ENCODE assay signal across 19 mouse cellular contexts in the genomic region with DNA sequence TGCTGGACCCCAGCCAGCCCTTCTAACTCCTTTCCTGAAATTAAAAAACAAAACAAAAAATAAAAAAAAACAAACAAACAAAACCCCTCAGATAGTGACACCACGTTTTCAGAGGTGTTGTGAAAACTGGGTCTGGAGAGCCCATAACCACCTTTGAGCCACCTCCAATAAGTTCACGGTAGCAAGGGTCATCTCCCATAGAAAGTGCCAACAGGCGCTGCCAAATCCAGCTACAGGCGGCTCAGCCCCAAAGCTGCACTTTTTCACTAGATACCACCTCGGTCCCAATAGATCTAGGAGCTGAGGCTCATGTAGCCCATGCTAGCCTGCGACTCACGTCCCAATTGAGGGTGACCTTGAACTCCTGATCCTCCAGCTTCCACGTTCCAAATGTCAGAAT.
DNase-seq lines count a peak whose midpoint lies in the region; ATAC-seq and TF ChIP-seq lines count a peak whose summit lies in the region.
"Had no signal": no experiment of that assay in that cellular context is flagged by ENCODE, and none has a peak within 500 bp of the region (broad histone marks: within the 10 kb centered on the region; RNA-seq: fewer than 3 reads in every experiment).

No protein-coding gene starts in this region.

- no peak overlapping the region for H3K9ac ChIP-seq in hindbrain, embryonic 14.5 days
- H3K9ac ChIP-seq in hindbrain, embryonic 12.5 days = no peak overlapping the region
- no peak overlapping the region for H3K9ac ChIP-seq in hindbrain, embryonic 16.5 days (ENCODE audit: low read depth, low read length)
- H3K9ac ChIP-seq in hindbrain, postnatal 0 days (replicated peaks; ENCODE audit: low read length) = no peak overlapping the region
- H3K9ac ChIP-seq: embryonic facial prominence, embryonic 12.5 days; heart, embryonic 13.5 days; intestine, embryonic 15.5 days; neural tube, embryonic 12.5 days had no signal

- no peak for DNase-seq in hindbrain, embryonic 14.5 days (ENCODE audit: low spot score)
- no peak for DNase-seq in layer of hippocampus, adult 2 months (ENCODE audit: low spot score in 2 of 2)
- DNase-seq in layer of hippocampus, adult 9-11 months = no peak
- no peak for DNase-seq in hindbrain, postnatal 0 days (ENCODE audit: low spot score)
- no peak for DNase-seq in c-Kit-positive CD71-positive TER-119-positive erythroid progenitor cells, embryonic 14.5 days (ENCODE audit: low spot score)
- DNase-seq: adrenal gland, adult 8-10 months; heart, adult 11 months; heart, postnatal 36 days; thymus, postnatal 14 days had no signal

- no peaks in the 10 kb centered on the region for H3K27me3 ChIP-seq in hindbrain, embryonic 14.5 days (ENCODE audit: control insufficient read depth, insufficient read depth, low read length)
- no peaks in the 10 kb centered on the region for H3K27me3 ChIP-seq in hindbrain, embryonic 12.5 days
- H3K27me3 ChIP-seq in hindbrain, embryonic 16.5 days (replicated peaks; ENCODE audit: control insufficient read depth, insufficient read depth, low read length) = no peaks in the 10 kb centered on the region
- no peaks in the 10 kb centered on the region for H3K27me3 ChIP-seq in hindbrain, postnatal 0 days (ENCODE audit: insufficient read depth, low read length)
- H3K27me3 ChIP-seq: embryonic facial prominence, embryonic 12.5 days; heart, embryonic 13.5 days; intestine, embryonic 15.5 days; neural tube, embryonic 12.5 days; Patski had no signal

- peaks cover 8% of the 10 kb centered on the region; the same call in 1 of the 2 replicates for H3K4me1 ChIP-seq in hindbrain, embryonic 14.5 days (replicated peaks; ENCODE audit: control insufficient read depth, insufficient read depth, low read length)
- H3K4me1 ChIP-seq in hindbrain, embryonic 12.5 days = peaks cover 16% of the 10 kb centered on the region
- H3K4me1 ChIP-seq in hindbrain, embryonic 16.5 days (ENCODE audit: control insufficient read depth, insufficient read depth, low read depth, low read length) = peaks cover 4% of the 10 kb centered on the region
- H3K4me1 ChIP-seq in hindbrain, postnatal 0 days (ENCODE audit: insufficient read depth, low read length) = no peaks in the 10 kb centered on the region
- H3K4me1 ChIP-seq: embryonic facial prominence, embryonic 12.5 days; intestine, embryonic 15.5 days had no signal

- TF ChIP-seq CTCF in layer of hippocampus, adult 2 months (conservative IDR thresholded peaks at IDR 0.05) = no peak
- TF ChIP-seq CTCF in hindbrain, postnatal 0 days (IDR thresholded peaks at IDR 0.05; ENCODE audit: low read depth) = no peak

- no peak for ATAC-seq in hindbrain, embryonic 14.5 days (ENCODE audit: low FRiP score)
- ATAC-seq in hindbrain, embryonic 12.5 days (ENCODE audit: low FRiP score) = no peak
- no peak for ATAC-seq in hindbrain, embryonic 16.5 days
- no peak for ATAC-seq in hindbrain, postnatal 0 days
- ATAC-seq: forebrain, embryonic 16.5 days; intestine, embryonic 15.5 days; lung, postnatal 0 days; Patski had no signal

- H3K4me2 ChIP-seq in hindbrain, embryonic 14.5 days (replicated peaks) = no peak overlapping the region
- H3K4me2 ChIP-seq in hindbrain, embryonic 12.5 days (replicated peaks) = no peak overlapping the region
- H3K4me2 ChIP-seq in hindbrain, embryonic 16.5 days (ENCODE audit: low read length) = no peak overlapping the region
- H3K4me2 ChIP-seq in hindbrain, postnatal 0 days (ENCODE audit: low read depth, low read length) = no peak overlapping the region
- H3K4me2 ChIP-seq: embryonic facial prominence, embryonic 12.5 days; heart, embryonic 13.5 days; intestine, embryonic 15.5 days; neural tube, embryonic 12.5 days had no signal

- no peak overlapping the region for H3K4me3 ChIP-seq in hindbrain, embryonic 14.5 days (replicated peaks; ENCODE audit: low read length)
- H3K4me3 ChIP-seq in hindbrain, embryonic 12.5 days = no peak overlapping the region
- H3K4me3 ChIP-seq in layer of hippocampus, adult 2 months = no peak overlapping the region
- no peak overlapping the region for H3K4me3 ChIP-seq in hindbrain, embryonic 16.5 days (ENCODE audit: low read length)
- no peak overlapping the region for H3K4me3 ChIP-seq in hindbrain, postnatal 0 days (ENCODE audit: low read length)
- H3K4me3 ChIP-seq: embryonic facial prominence, embryonic 12.5 days; erythroblast, embryonic 14.5 days; heart, embryonic 13.5 days; intestine, embryonic 15.5 days; neural tube, embryonic 12.5 days had no signal

- no peaks in the 10 kb centered on the region for H3K9me3 ChIP-seq in hindbrain, embryonic 14.5 days (ENCODE audit: control insufficient read depth, low read length)
- H3K9me3 ChIP-seq in hindbrain, embryonic 12.5 days (replicated peaks) = no peaks in the 10 kb centered on the region
- no peaks in the 10 kb centered on the region for H3K9me3 ChIP-seq in hindbrain, embryonic 16.5 days (ENCODE audit: control insufficient read depth, low read length)
- no peaks in the 10 kb centered on the region for H3K9me3 ChIP-seq in hindbrain, postnatal 0 days (ENCODE audit: low read length)
- H3K9me3 ChIP-seq: embryonic facial prominence, embryonic 12.5 days; heart, embryonic 13.5 days; intestine, embryonic 15.5 days; neural tube, embryonic 12.5 days had no signal

- H3K36me3 ChIP-seq in hindbrain, embryonic 14.5 days (replicated peaks; ENCODE audit: control insufficient read depth, insufficient read depth) = peaks cover under 1% of the 10 kb centered on the region; the same call in 1 of the 2 replicates
- no peaks in the 10 kb centered on the region for H3K36me3 ChIP-seq in hindbrain, embryonic 12.5 days
- no peaks in the 10 kb centered on the region for H3K36me3 ChIP-seq in hindbrain, embryonic 16.5 days (ENCODE audit: control insufficient read depth, insufficient read depth, low read length)
- no peaks in the 10 kb centered on the region for H3K36me3 ChIP-seq in hindbrain, postnatal 0 days (ENCODE audit: insufficient read depth, low read length)
- H3K36me3 ChIP-seq: embryonic facial prominence, embryonic 12.5 days; intestine, embryonic 15.5 days; neural tube, embryonic 12.5 days had no signal

- WGBS in hindbrain, embryonic 14.5 days = 82% methylated on average over 8 of the region's 8 CpGs
- 89% methylated on average over 8 of the region's 8 CpGs for WGBS in hindbrain, embryonic 12.5 days
- 84% methylated on average over 8 of the region's 8 CpGs for WGBS in hindbrain, embryonic 16.5 days
- 78% methylated on average over 8 of the region's 8 CpGs for WGBS in hindbrain, postnatal 0 days

- H3K27ac ChIP-seq in hindbrain, embryonic 14.5 days = peak overlapping the region; percentile 54; the same call in 1 of the 2 replicates
- H3K27ac ChIP-seq in hindbrain, embryonic 12.5 days = no peak overlapping the region
- H3K27ac ChIP-seq in layer of hippocampus, adult 2 months = peak overlapping the region; percentile 46
- peak overlapping the region; percentile 6; the same call in 1 of the 2 replicates for H3K27ac ChIP-seq in hindbrain, embryonic 16.5 days (ENCODE audit: low read depth, low read length)
- peak overlapping the region; percentile 32; the same call in 1 of the 2 replicates for H3K27ac ChIP-seq in hindbrain, postnatal 0 days
- H3K27ac ChIP-seq: embryonic facial prominence, embryonic 12.5 days; heart, embryonic 13.5 days; intestine, embryonic 15.5 days; neural tube, embryonic 12.5 days had no signal
